Mouse (Mus musculus) C2C12 (cell line): ENCODE measurements around the gene Clstn2. TPM values are rescaled to one million over a fixed set of nuclear protein-coding genes. Genes with fewer than 3 reads are reported as not detected.

ENCODE experiments used
- H3K27me3 ChIP-seq: one replicate; pipeline ENCODE4 v1.6.1; 2011; ENCODE audit not compliant: control insufficient read depth, insufficient read depth, insufficient read length
- H3K36me3 ChIP-seq: one replicate; pipeline ENCODE4 v1.6.1; 2011; ENCODE audit not compliant: control insufficient read depth, insufficient read depth
- H3K4me3 ChIP-seq: one replicate; pipeline ENCODE4 v1.5.1; 2011; ENCODE audit warnings: mild to moderate bottlenecking, control low read depth; ENCODE audit not compliant: poor library complexity, insufficient read depth, severe bottlenecking
- H3K79me2 ChIP-seq: one replicate; pipeline ENCODE4 v1.6.1; 2011; ENCODE audit not compliant: control insufficient read depth, insufficient read depth
- H3K79me3 ChIP-seq: one replicate; pipeline ENCODE4 v1.6.1; 2011; ENCODE audit warnings: low read depth, control low read depth
- H3ac ChIP-seq: one replicate; pipeline ENCODE3; 2011; ENCODE audit warnings: low read depth; ENCODE audit not compliant: control insufficient read depth, insufficient read length
- CEBPB ChIP-seq: IDR thresholded peaks from one replicate; pipeline ENCODE4 v1.6.1; 2011; ENCODE audit warnings: low read depth, mild to moderate bottlenecking, control low read depth, moderate library complexity
- CTCF ChIP-seq: IDR thresholded peaks from one replicate; pipeline ENCODE4 v1.5.1; 2011; ENCODE audit not compliant: control insufficient read depth, insufficient read depth, insufficient read length
- FOSL1 ChIP-seq: IDR thresholded peaks from one replicate; pipeline ENCODE4 v1.8.0; 2011; ENCODE audit warnings: mild to moderate bottlenecking, low read length; ENCODE audit not compliant: poor library complexity, insufficient read depth, severe bottlenecking
- MAX ChIP-seq: IDR thresholded peaks from one replicate; pipeline ENCODE4 v1.6.1; 2011; ENCODE audit warnings: mild to moderate bottlenecking, control low read depth
- MYOD1 ChIP-seq: IDR thresholded peaks from one replicate; pipeline ENCODE4 v1.6.1; 2011; ENCODE audit warnings: low read depth; ENCODE audit not compliant: control insufficient read depth, insufficient read length
- MYOG ChIP-seq: IDR thresholded peaks from one replicate; pipeline ENCODE4 v1.6.1; 2011; ENCODE audit not compliant: control insufficient read depth, insufficient read length; ENCODE audit errors: extremely low read depth
- USF1 ChIP-seq: IDR thresholded peaks from one replicate; pipeline ENCODE4 v1.6.1; 2011; ENCODE audit warnings: low read depth, mild to moderate bottlenecking, control low read depth, moderate library complexity
- polyA plus RNA-seq: library from polyadenylated mRNA; unstranded; fragments of >200 nt; fragmentation: generic; extraction: Trizol; gene quantifications from one replicate; pipeline ENCODE4 v1.2.1, GENCODE M21; 2012; ENCODE audit warnings: missing spikeins

Gene Clstn2
- polyA plus RNA-seq, 1 experiment: 0.01 TPM

GRCm38 (mm10) chr9:97717005-97717404, 316.0 kb downstream of the Clstn2 start:
- no peaks in the 10 kb centered on the region for H3K27me3 ChIP-seq
- no peaks in the 10 kb centered on the region for H3K36me3 ChIP-seq
- H3K79me3 ChIP-seq: no peaks in the 10 kb centered on the region
- no peak overlapping the region for H3K4me3 ChIP-seq
- no peaks in the 10 kb centered on the region for H3K79me2 ChIP-seq
- TF ChIP-seq FOSL1: no peak
- no peak for TF ChIP-seq MAX
- no peak for TF ChIP-seq USF1
- TF ChIP-seq CEBPB: no peak
- TF ChIP-seq MYOD1: no peak
- no peak for TF ChIP-seq MYOG
- TF ChIP-seq CTCF: no peak
- H3ac ChIP-seq: no peak overlapping the region

GRCm38 (mm10) chr9:97712888-97713287, 320.1 kb downstream of the Clstn2 start:
- H3K27me3 ChIP-seq: no peaks in the 10 kb centered on the region
- no peaks in the 10 kb centered on the region for H3K79me3 ChIP-seq
- H3K36me3 ChIP-seq: no peaks in the 10 kb centered on the region
- no peak overlapping the region for H3ac ChIP-seq
- H3K79me2 ChIP-seq: no peaks in the 10 kb centered on the region
- TF ChIP-seq MYOD1 (no peak), USF1 (no peak), MAX (no peak), CTCF (no peak), FOSL1 (no peak), CEBPB (no peak), MYOG (no peak)
- H3K4me3 ChIP-seq: no peak overlapping the region

GRCm38 (mm10) chr9:97703901-97704503, 329.0 kb downstream of the Clstn2 start:
- no peaks in the 10 kb centered on the region for H3K79me3 ChIP-seq
- H3K27me3 ChIP-seq: no peaks in the 10 kb centered on the region
- TF ChIP-seq CEBPB: no peak
- TF ChIP-seq FOSL1: no peak
- TF ChIP-seq MYOG: no peak
- no peak for TF ChIP-seq MAX
- TF ChIP-seq USF1: no peak
- no peak for TF ChIP-seq CTCF
- no peak for TF ChIP-seq MYOD1
- no peak overlapping the region for H3ac ChIP-seq
- no peak overlapping the region for H3K4me3 ChIP-seq
- H3K36me3 ChIP-seq: no peaks in the 10 kb centered on the region
- no peaks in the 10 kb centered on the region for H3K79me2 ChIP-seq

- no peaks in the 10 kb centered on the region for H3K36me3 ChIP-seq
- H3ac ChIP-seq: no peak overlapping the region
- no peaks in the 10 kb centered on the region for H3K79me3 ChIP-seq
- H3K4me3 ChIP-seq: no peak overlapping the region
- H3K79me2 ChIP-seq: no peaks in the 10 kb centered on the region
- TF ChIP-seq MYOG (no peak), FOSL1 (no peak), USF1 (no peak), MAX (no peak), CEBPB (no peak), CTCF (no peak), MYOD1 (no peak)
- H3K27me3 ChIP-seq: no peaks in the 10 kb centered on the region
Observed at GRCm38 (mm10) chr9:97702989-97703388, 330.0 kb downstream of the Clstn2 start.

- H3K36me3 ChIP-seq: no peaks in the 10 kb centered on the region
- no peak overlapping the region for H3ac ChIP-seq
- H3K79me3 ChIP-seq: no peaks in the 10 kb centered on the region
- no peak overlapping the region for H3K4me3 ChIP-seq
- H3K79me2 ChIP-seq: no peaks in the 10 kb centered on the region
- H3K27me3 ChIP-seq: no peaks in the 10 kb centered on the region
- no peak for TF ChIP-seq MAX
- no peak for TF ChIP-seq FOSL1
- TF ChIP-seq MYOD1: no peak
- no peak for TF ChIP-seq USF1
- no peak for TF ChIP-seq CTCF
- TF ChIP-seq MYOG: no peak
- TF ChIP-seq CEBPB: no peak
Observed at GRCm38 (mm10) chr9:97699983-97700382, 333.0 kb downstream of the Clstn2 start.
